Comparison of ENCODE assay signal across 21 mouse cellular contexts in genomic region chr9:35164142-35164874, GRCm38 (mm10). TPM values are rescaled to one million over a fixed set of nuclear protein-coding genes. Genes with fewer than 3 reads are reported as not detected.
DNase-seq lines count a peak whose midpoint lies in the region; ATAC-seq and TF ChIP-seq lines count a peak whose summit lies in the region.
"Had no signal": no experiment of that assay in that cellular context is flagged by ENCODE, and none has a peak within 500 bp of the region (broad histone marks: within the 10 kb centered on the region; RNA-seq: fewer than 3 reads in every experiment).

No protein-coding gene starts in this region.

- peaks cover 3% of the 10 kb centered on the region; the same call in 1 of the 2 replicates for H3K4me1 ChIP-seq in liver, embryonic 16.5 days (ENCODE audit: control insufficient read depth, low read depth, low read length)
- no peaks in the 10 kb centered on the region; the same call in 1 of the 2 replicates for H3K4me1 ChIP-seq in intestine, postnatal 0 days (replicated peaks; ENCODE audit: control insufficient read depth, insufficient read depth, low read length)
- peaks cover 19% of the 10 kb centered on the region for H3K4me1 ChIP-seq in small intestine, adult 2 months (ENCODE audit: control insufficient read depth, insufficient read depth, insufficient read length, low read length)
- H3K4me1 ChIP-seq: embryonic facial prominence, embryonic 13.5 days had no signal

- WGBS in liver, embryonic 16.5 days (ENCODE audit: insufficient replicate concordance), result 38% methylated on average over 5 of the region's 5 CpGs
- WGBS in intestine, postnatal 0 days, result 24% methylated on average over 5 of the region's 5 CpGs
- WGBS in small intestine, adult 2 months, result 26% methylated on average over 5 of the region's 5 CpGs

- no peaks in the 10 kb centered on the region for H3K9me3 ChIP-seq in liver, embryonic 16.5 days (replicated peaks; ENCODE audit: control insufficient read depth, low read length)
- H3K9me3 ChIP-seq in intestine, postnatal 0 days (ENCODE audit: control insufficient read depth), result no peaks in the 10 kb centered on the region
- H3K9me3 ChIP-seq: embryonic facial prominence, embryonic 13.5 days; forebrain, embryonic 13.5 days; heart, embryonic 12.5 days; hindbrain, embryonic 12.5 days had no signal

- no peak for TF ChIP-seq CTCF in intestine, postnatal 0 days (IDR thresholded peaks at IDR 0.05; ENCODE audit: low read depth)
- TF ChIP-seq CTCF in small intestine, adult 2 months (IDR thresholded peaks at IDR 0.05; ENCODE audit: extremely low read depth, insufficient read length, insufficient replicate concordance, low read depth, low read length), result no peak

- no peaks in the 10 kb centered on the region for H3K36me3 ChIP-seq in liver, embryonic 16.5 days (ENCODE audit: control insufficient read depth, insufficient read depth)
- no peaks in the 10 kb centered on the region for H3K36me3 ChIP-seq in intestine, postnatal 0 days (ENCODE audit: control insufficient read depth, insufficient read depth)
- no peaks in the 10 kb centered on the region for H3K36me3 ChIP-seq in small intestine, adult 2 months (ENCODE audit: control insufficient read depth, insufficient read depth, low read length)

- DNase-seq in heart, adult 11 months, result peak; percentile 68
- DNase-seq in heart, postnatal 4 days, result no peak
- no peak for DNase-seq in liver
- DNase-seq in T-cell, adult 2 months (ENCODE audit: low spot score), result no peak
- no peak for DNase-seq in adrenal gland, postnatal 25 days
- DNase-seq: adrenal gland, adult 8-10 months; cerebellum, adult 11 months; cerebellum, adult 8-10 months; cerebellum, postnatal 25 days; forebrain, postnatal 0 days; gastrocnemius, postnatal 10 days had no signal

- no peak overlapping the region for H3K4me3 ChIP-seq in liver, embryonic 16.5 days (ENCODE audit: low read depth, low read length)
- no peak overlapping the region for H3K4me3 ChIP-seq in intestine, postnatal 0 days (ENCODE audit: low read depth, low read length)
- H3K4me3 ChIP-seq in small intestine, adult 2 months (ENCODE audit: low read depth, low read length), result no peak overlapping the region
- H3K4me3 ChIP-seq: embryonic facial prominence, embryonic 13.5 days; forebrain, embryonic 13.5 days; heart, embryonic 12.5 days; hindbrain, embryonic 12.5 days had no signal

- no peak overlapping the region for H3K4me2 ChIP-seq in liver, embryonic 16.5 days (ENCODE audit: low read depth, low read length)
- no peak overlapping the region for H3K4me2 ChIP-seq in intestine, postnatal 0 days (replicated peaks; ENCODE audit: low read depth)
- H3K4me2 ChIP-seq: embryonic facial prominence, embryonic 13.5 days; forebrain, embryonic 13.5 days; heart, embryonic 12.5 days; hindbrain, embryonic 12.5 days had no signal

- H3K27me3 ChIP-seq in liver, embryonic 16.5 days (ENCODE audit: control insufficient read depth, insufficient read depth, low read depth, low read length), result no peaks in the 10 kb centered on the region
- no peaks in the 10 kb centered on the region for H3K27me3 ChIP-seq in intestine, postnatal 0 days (replicated peaks; ENCODE audit: control insufficient read depth, insufficient read depth, low read length)
- no peaks in the 10 kb centered on the region for H3K27me3 ChIP-seq in small intestine, adult 2 months (ENCODE audit: control insufficient read depth, insufficient read depth, low read length)
- H3K27me3 ChIP-seq: CH12.LX; embryonic facial prominence, embryonic 13.5 days; forebrain, embryonic 13.5 days; heart, embryonic 12.5 days; hindbrain, embryonic 12.5 days had no signal

- no peak overlapping the region for H3K27ac ChIP-seq in liver, embryonic 16.5 days (ENCODE audit: low read length)
- no peak overlapping the region for H3K27ac ChIP-seq in intestine, postnatal 0 days (ENCODE audit: low read depth, low read length)
- H3K27ac ChIP-seq in small intestine, adult 2 months (ENCODE audit: insufficient read depth, low read depth, low read length), result peak overlapping the region; percentile 29; the same call in 1 of the 2 replicates
- H3K27ac ChIP-seq: embryonic facial prominence, embryonic 13.5 days; forebrain, embryonic 13.5 days; hindbrain, embryonic 12.5 days had no signal

- no peak overlapping the region for H3K9ac ChIP-seq in liver, embryonic 16.5 days (ENCODE audit: low read depth, low read length)
- no peak overlapping the region for H3K9ac ChIP-seq in intestine, postnatal 0 days (ENCODE audit: low read depth, low read length)
- H3K9ac ChIP-seq: embryonic facial prominence, embryonic 13.5 days; forebrain, embryonic 13.5 days; forebrain, postnatal 0 days; heart, embryonic 12.5 days; hindbrain, embryonic 12.5 days had no signal

- no peak for TF ChIP-seq POLR2A in small intestine, adult 2 months (IDR thresholded peaks at IDR 0.05; ENCODE audit: low read depth, low read length)

- ATAC-seq in liver, embryonic 16.5 days (ENCODE audit: low read depth), result 0 out of 2 replicates have a peak, but pooled peaks have one; percentile 9
- ATAC-seq in intestine, postnatal 0 days, result peak; percentile 72
- ATAC-seq: forebrain, embryonic 13.5 days; forebrain, postnatal 0 days; hindbrain, embryonic 16.5 days; inflammation-experienced regulatory T-cells, adult 6 months had no signal

RNA-seq across cellular contexts. Expression of gene Dcps, which starts 11.6 kb away (rescaled TPM):
- total RNA-seq in heart, postnatal 4 days (2021), result 10 to 100 TPM; 29.7 to 30.5 TPM
- 43.4 and 44.2 TPM in 2 replicates for polyA plus RNA-seq in liver, embryonic 16.5 days (2015; fragmentation: Nextera tagmentation; extraction: Ambion mirVana)
- polyA plus RNA-seq in intestine, postnatal 0 days (2015; fragmentation: Nextera tagmentation; extraction: Ambion mirVana), result 25.7 and 26.1 TPM in 2 replicates
- polyA plus RNA-seq in small intestine, adult 2 months (2012; rRNA removed), result 9.4 and 18.4 TPM in 2 replicates
- total RNA-seq in adrenal gland, postnatal 25 days (2021), result 20.0 and 27.3 TPM in 2 replicates

RNA-seq across cellular contexts. Expression of gene Srpr, which starts 35.7 kb away (rescaled TPM):
- 10 to 100 TPM; 93.2 to 95.3 TPM for total RNA-seq in heart, postnatal 4 days (2021)
- polyA plus RNA-seq in liver, embryonic 16.5 days (2015; fragmentation: Nextera tagmentation; extraction: Ambion mirVana), result 48.2 and 51.5 TPM in 2 replicates
- 118 and 130 TPM in 2 replicates for polyA plus RNA-seq in intestine, postnatal 0 days (2015; fragmentation: Nextera tagmentation; extraction: Ambion mirVana)
- 35.7 and 39.7 TPM in 2 replicates for polyA plus RNA-seq in small intestine, adult 2 months (2012; rRNA removed)
- total RNA-seq in adrenal gland, postnatal 25 days (2021), result 138 and 153 TPM in 2 replicates

RNA-seq across cellular contexts. Expression of gene Tirap, which starts 35.8 kb away (rescaled TPM):
- 1 to 10 TPM; 7.7 TPM for total RNA-seq in heart, postnatal 4 days (2021)
- polyA plus RNA-seq in liver, embryonic 16.5 days (2015; fragmentation: Nextera tagmentation; extraction: Ambion mirVana), result 7.2 and 8.5 TPM in 2 replicates
- 9.7 and 10.0 TPM in 2 replicates for polyA plus RNA-seq in intestine, postnatal 0 days (2015; fragmentation: Nextera tagmentation; extraction: Ambion mirVana)
- polyA plus RNA-seq in small intestine, adult 2 months (2012; rRNA removed), result 10.4 and 13.0 TPM in 2 replicates
- 7.6 and 10.7 TPM in 2 replicates for total RNA-seq in adrenal gland, postnatal 25 days (2021)

RNA-seq across cellular contexts. Expression of gene St3gal4, which starts 45.2 kb away (rescaled TPM):
- 10 to 100 TPM; 34.4 to 38.0 TPM for total RNA-seq in heart, postnatal 4 days (2021)
- 21.7 and 22.3 TPM in 2 replicates for polyA plus RNA-seq in liver, embryonic 16.5 days (2015; fragmentation: Nextera tagmentation; extraction: Ambion mirVana)
- polyA plus RNA-seq in intestine, postnatal 0 days (2015; fragmentation: Nextera tagmentation; extraction: Ambion mirVana), result 242 and 257 TPM in 2 replicates
- 97.6 and 354 TPM in 2 replicates for polyA plus RNA-seq in small intestine, adult 2 months (2012; rRNA removed)
- 31.0 and 39.8 TPM in 2 replicates for total RNA-seq in adrenal gland, postnatal 25 days (2021)

RNA-seq across cellular contexts. Expression of gene Foxred1, which starts 46.5 kb away (rescaled TPM):
- total RNA-seq in heart, postnatal 4 days (2021), result 10 to 100 TPM; 84.7 to 85.2 TPM
- polyA plus RNA-seq in liver, embryonic 16.5 days (2015; fragmentation: Nextera tagmentation; extraction: Ambion mirVana), result 20.2 and 20.5 TPM in 2 replicates
- 20.3 and 20.4 TPM in 2 replicates for polyA plus RNA-seq in intestine, postnatal 0 days (2015; fragmentation: Nextera tagmentation; extraction: Ambion mirVana)
- 6.1 and 10.6 TPM in 2 replicates for polyA plus RNA-seq in small intestine, adult 2 months (2012; rRNA removed)
- 46.6 and 57.8 TPM in 2 replicates for total RNA-seq in adrenal gland, postnatal 25 days (2021)
